Mouse (Mus musculus) layer of hippocampus, adult 9-11 months (tissue): ENCODE data around the gene Vrk1.

Experiments used
- DNase-seq: peaks from one replicate; pipeline ENCODE4 v3.0.0; 2022

The Vrk1 gene

GRCm38 (mm10) chr12:106004719-106005118 lies 5.3 kb upstream of the Vrk1 start:
- no peak for DNase-seq

GRCm38 (mm10) chr12:106006218-106006617 lies 3.8 kb upstream of the Vrk1 start:
- DNase-seq = no peak

GRCm38 (mm10) chr12:106008348-106009050 lies 1.5 kb upstream of the Vrk1 start:
- DNase-seq = peak; percentile 89

- no peak for DNase-seq
These were observed 732 bp upstream of the Vrk1 start for GRCm38 (mm10) chr12:106009122-106009870.

GRCm38 (mm10) chr12:106012161-106012560 lies 2.1 kb downstream of the Vrk1 start:
- DNase-seq = no peak

GRCm38 (mm10) chr12:106016265-106017012 lies 6.4 kb downstream of the Vrk1 start:
- no peak for DNase-seq

GRCm38 (mm10) chr12:106020063-106020462 lies 10.0 kb downstream of the Vrk1 start:
- DNase-seq = peak; percentile 79

GRCm38 (mm10) chr12:106023652-106024051 lies 13.6 kb downstream of the Vrk1 start:
- no peak for DNase-seq

GRCm38 (mm10) chr12:106025416-106025815 lies 15.4 kb downstream of the Vrk1 start:
- DNase-seq = no peak

- no peak for DNase-seq
These were observed 16.5 kb downstream of the Vrk1 start for GRCm38 (mm10) chr12:106026385-106027134.

GRCm38 (mm10) chr12:106027372-106027771 lies 17.3 kb downstream of the Vrk1 start:
- no peak for DNase-seq

- DNase-seq = no peak
These were observed 19.6 kb downstream of the Vrk1 start for GRCm38 (mm10) chr12:106029582-106029981.

GRCm38 (mm10) chr12:106030146-106030745 lies 20.2 kb downstream of the Vrk1 start:
- no peak for DNase-seq

- no peak for DNase-seq
These were observed 20.8 kb downstream of the Vrk1 start for GRCm38 (mm10) chr12:106030796-106031195.

- no peak for DNase-seq
These were observed 21.9 kb downstream of the Vrk1 start for GRCm38 (mm10) chr12:106031916-106032315.

GRCm38 (mm10) chr12:106032361-106032760 lies 22.3 kb downstream of the Vrk1 start:
- no peak for DNase-seq

- DNase-seq = no peak
These were observed 24.2 kb downstream of the Vrk1 start for GRCm38 (mm10) chr12:106034267-106034666.

- DNase-seq = no peak
These were observed 24.7 kb downstream of the Vrk1 start for GRCm38 (mm10) chr12:106034761-106035160.

- DNase-seq = no peak
These were observed 30.2 kb downstream of the Vrk1 start for GRCm38 (mm10) chr12:106040259-106040658.

- no peak for DNase-seq
These were observed 36.2 kb downstream of the Vrk1 start for GRCm38 (mm10) chr12:106046143-106046795.

GRCm38 (mm10) chr12:106052271-106052670 lies 42.2 kb downstream of the Vrk1 start:
- DNase-seq = no peak

GRCm38 (mm10) chr12:106055799-106056198 lies 45.8 kb downstream of the Vrk1 start:
- peak; percentile 84 for DNase-seq
